Mouse (Mus musculus) G1E (cell line): ENCODE data around the gene Pard3b.

ENCODE experiments used
- CTCF ChIP-seq: IDR thresholded peaks from 2 replicates; pipeline ENCODE4 v1.5.1; 2012; ENCODE audit warnings: low read depth, low read length, inconsistent platforms, mixed read lengths
- GATA1 ChIP-seq: IDR thresholded peaks from 2 replicates; pipeline ENCODE4 v1.6.1; 2012; ENCODE audit warnings: borderline replicate concordance, low read length, inconsistent platforms, mixed read lengths
- GATA2 ChIP-seq: IDR thresholded peaks from 2 replicates; pipeline ENCODE4 v1.6.1; 2012; ENCODE audit warnings: low read depth, low read length, inconsistent platforms, borderline replicate concordance
- TAL1 ChIP-seq: conservative IDR thresholded peaks from 2 replicates; pipeline ENCODE4 v1.6.1; 2012; ENCODE audit warnings: low read depth, low read length, inconsistent platforms, mixed read lengths

DNA sequence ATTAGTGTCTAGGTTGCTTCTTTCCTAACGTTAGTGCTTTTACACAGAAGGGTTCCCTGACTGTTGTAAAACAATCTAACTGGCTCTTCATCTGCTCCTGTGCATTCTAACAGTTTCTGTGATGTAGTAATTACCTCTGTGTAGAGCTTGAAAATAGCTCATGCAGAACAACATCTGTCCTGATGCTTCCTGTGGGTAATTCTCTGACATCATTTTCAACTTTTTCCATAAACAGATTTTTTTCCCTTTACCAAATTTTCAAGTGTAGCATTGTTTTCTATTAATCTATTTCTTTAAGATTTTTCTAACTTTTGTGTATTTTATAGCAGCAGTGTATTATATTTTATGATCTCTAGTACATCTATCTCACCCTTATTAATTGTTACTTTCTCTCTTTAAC is 917.2 kb downstream of the Pard3b start:
- TF ChIP-seq CTCF (no peak), TAL1 (no peak), GATA1 (no peak), GATA2 (no peak)
